Mouse (Mus musculus) hindbrain, postnatal 0 days (tissue): ENCODE measurements at regions not wholly inside any gene's neighbourhood (a gene's known extent, or its start where the extent isn't known, plus 50 kb on each side); places are given as distances from the start of the nearest gene placed in this dataset.
A peak's percentile ranks its signal among the peaks of the same experiment; 100 is the strongest.

Experiments
- ATAC-seq: fragments of 200-750 bp; cut with Nextera tagmentation; 2 replicates; pipeline ENCODE4 v1.8.0; 2017; ENCODE audit warnings: mild to moderate bottlenecking, moderate TSS enrichment, moderate library complexity
- DNase-seq: peaks from one replicate; pipeline ENCODE4 v3.0.0-alpha.2; 2015; ENCODE audit warnings: low spot score
- H3K27ac ChIP-seq: fragments of 300-500 bp; sonication (generic); 2 replicates; pipeline ENCODE4 v1.5.1; 2014; ENCODE audit warnings: mild to moderate bottlenecking
- H3K27me3 ChIP-seq: fragments of 300-500 bp; sonication (generic); 2 replicates; pipeline ENCODE4 v1.6.1; 2014; ENCODE audit warnings: low read length, mixed read lengths; ENCODE audit not compliant: insufficient read depth
- H3K36me3 ChIP-seq: fragments of 300-500 bp; sonication (generic); 2 replicates; pipeline ENCODE4 v1.6.1; 2014; ENCODE audit warnings: low read length, mixed read lengths; ENCODE audit not compliant: insufficient read depth
- H3K4me1 ChIP-seq: fragments of 300-500 bp; sonication (generic); 2 replicates; pipeline ENCODE4 v1.6.1; 2014; ENCODE audit warnings: antibody characterized with exemption, low read length, mixed read lengths; ENCODE audit not compliant: insufficient read depth
- H3K4me2 ChIP-seq: fragments of 300-500 bp; sonication (generic); 2 replicates; pipeline ENCODE4 v1.6.1; 2014; ENCODE audit warnings: low read depth, mild to moderate bottlenecking, low read length, moderate library complexity, mixed read lengths
- H3K4me3 ChIP-seq: fragments of 300-500 bp; sonication (generic); 2 replicates; pipeline ENCODE4 v1.5.1; 2014; ENCODE audit warnings: low read length
- H3K9ac ChIP-seq: fragments of 300-500 bp; sonication (generic); replicated peaks from 2 replicates; pipeline ENCODE4 v1.6.1; 2014; ENCODE audit warnings: mild to moderate bottlenecking, low read length, moderate library complexity, mixed read lengths
- H3K9me3 ChIP-seq: fragments of 300-500 bp; sonication (generic); 2 replicates; pipeline ENCODE4 v1.6.1; 2016; ENCODE audit warnings: low read length, mixed read lengths
- CTCF ChIP-seq: IDR thresholded peaks from 2 replicates; pipeline ENCODE4 v1.5.1; 2016; ENCODE audit warnings: antibody characterized with exemption, control low read depth, low read depth
- WGBS: fragments of 180-500 bp; shearing (Covaris S2); extraction: QIAGEN DNeasy Blood & Tissue Kit; methylation state at CpG from one replicate; pipeline ENCODE4 v1.1.7; 2014; 5-methylcytosine and 5-hydroxymethylcytosine counted together

- no peak for DNase-seq
- no peak overlapping the region for H3K9ac ChIP-seq
- ATAC-seq = no peak
- no peak overlapping the region for H3K4me2 ChIP-seq
- no peaks in the 10 kb centered on the region for H3K27me3 ChIP-seq
- WGBS = 81% methylated on average over 4 of the region's 4 CpGs
- H3K4me1 ChIP-seq = 0 out of 2 replicates have a peak, but pooled peaks cover 4% of the 10 kb centered on the region
- TF ChIP-seq CTCF = no peak
- no peak overlapping the region for H3K27ac ChIP-seq
- H3K4me3 ChIP-seq = no peak overlapping the region
- no peaks in the 10 kb centered on the region for H3K36me3 ChIP-seq
- no peaks in the 10 kb centered on the region for H3K9me3 ChIP-seq
Measured at GRCm38 (mm10) chr1:182690323-182690722, 58.7 kb downstream of the Ccdc185 start.

GRCm38 (mm10) chr1:182689741-182690140 is 59.2 kb downstream of the Ccdc185 start:
- Histone ChIP-seq H3K36me3 (no peaks in the 10 kb centered on the region), H3K9me3 (no peaks in the 10 kb centered on the region), H3K27ac (no peak overlapping the region), H3K4me1 (0 out of 2 replicates have a peak, but pooled peaks cover 4% of the 10 kb centered on the region), H3K4me2 (no peak overlapping the region), H3K4me3 (no peak overlapping the region), H3K9ac (no peak overlapping the region), H3K27me3 (no peaks in the 10 kb centered on the region)
- no peak for TF ChIP-seq CTCF
- DNase-seq (no peak), ATAC-seq (no peak)
- WGBS = 70% methylated on average over 6 of the region's 6 CpGs

GRCm38 (mm10) chr1:182687146-182687545 is 61.8 kb downstream of the Ccdc185 start:
- no peak overlapping the region for H3K4me3 ChIP-seq
- no peaks in the 10 kb centered on the region for H3K9me3 ChIP-seq
- H3K36me3 ChIP-seq = no peaks in the 10 kb centered on the region
- H3K9ac ChIP-seq = no peak overlapping the region
- H3K27ac ChIP-seq = no peak overlapping the region
- no peak for TF ChIP-seq CTCF
- no peaks in the 10 kb centered on the region for H3K27me3 ChIP-seq
- ATAC-seq = no peak
- H3K4me2 ChIP-seq = no peak overlapping the region
- no peak for DNase-seq
- peaks cover 9% of the 10 kb centered on the region; the same call in 1 of the 2 replicates for H3K4me1 ChIP-seq
- WGBS = 66% methylated on average over 5 of the region's 5 CpGs

- Histone ChIP-seq H3K4me1 (peaks cover 9% of the 10 kb centered on the region; the same call in 1 of the 2 replicates), H3K9ac (no peak overlapping the region), H3K4me3 (no peak overlapping the region), H3K4me2 (no peak overlapping the region), H3K27me3 (no peaks in the 10 kb centered on the region), H3K36me3 (no peaks in the 10 kb centered on the region), H3K9me3 (no peaks in the 10 kb centered on the region), H3K27ac (0 out of 2 replicates have a peak overlapping the region, but pooled peaks have one; percentile 15)
- TF ChIP-seq CTCF = no peak
- 28% methylated on average over 5 of the region's 5 CpGs for WGBS
- DNase-seq (peak; percentile 28), ATAC-seq (no peak)
Measured at GRCm38 (mm10) chr1:182686231-182686630, 62.7 kb downstream of the Ccdc185 start.

GRCm38 (mm10) chr1:182682591-182683252 is 66.3 kb downstream of the Ccdc185 start:
- H3K9ac ChIP-seq = no peak overlapping the region
- no peaks in the 10 kb centered on the region for H3K36me3 ChIP-seq
- WGBS = 24% methylated on average over 14 of the region's 14 CpGs
- H3K27me3 ChIP-seq = no peaks in the 10 kb centered on the region
- TF ChIP-seq CTCF = no peak
- peak; percentile 84 for DNase-seq
- no peaks in the 10 kb centered on the region for H3K9me3 ChIP-seq
- H3K4me1 ChIP-seq = peaks cover 9% of the 10 kb centered on the region; the same call in 1 of the 2 replicates
- H3K27ac ChIP-seq = no peak overlapping the region
- peak overlapping the region; percentile 14; the same call in 1 of the 2 replicates for H3K4me2 ChIP-seq
- H3K4me3 ChIP-seq = no peak overlapping the region
- ATAC-seq = peak; percentile 81
